Mouse (Mus musculus): Measurements from ENCODE around the gene Icam2. TPM values are rescaled to one million over a fixed set of nuclear protein-coding genes. Genes with fewer than 3 reads are reported as not detected.
A peak's percentile ranks its signal among the peaks of the same experiment; 100 is the strongest.
"Not testable (repeated sequence)": the region's sequence is repeated elsewhere in the genome, so short reads cannot be mapped to it uniquely, and the experiment has no call there.

The Icam2 gene
- 1 to 10 TPM; 3.1 to 4.1 TPM for total RNA-seq (2021)

- intact Hi-C loops (cut with DNase I): no loop called here
- DNase-seq (ENCODE audit: low spot score in 2 of 2): no peak
Observed at GRCm38 (mm10) chr11:106387791-106388216, at the start of gene Icam2. Gene Icam2, minus strand, starts transcription at chr11:106388075.

- intact Hi-C loops (cut with DNase I): no loop called here
- no peak for DNase-seq (ENCODE audit: low spot score in 2 of 2)
Observed at GRCm38 (mm10) chr11:106437543-106437942, 49.7 kb upstream of the Icam2 start.

GRCm38 (mm10) chr11:106437039-106437438, 49.2 kb upstream of the Icam2 start:
- intact Hi-C loops (cut with DNase I): no loop called here
- DNase-seq (ENCODE audit: low spot score in 2 of 2): no peak

GRCm38 (mm10) chr11:106430392-106430791, 42.5 kb upstream of the Icam2 start:
- intact Hi-C loops (cut with DNase I): no loop called here
- no peak for DNase-seq (ENCODE audit: low spot score in 2 of 2)

- intact Hi-C loops (cut with DNase I): no loop called here
- DNase-seq (ENCODE audit: low spot score in 2 of 2): no peak
Observed at GRCm38 (mm10) chr11:106429689-106430088, 41.8 kb upstream of the Icam2 start.

- intact Hi-C loops (cut with DNase I): no loop called here
Observed at GRCm38 (mm10) chr11:106428556-106428955, 40.7 kb upstream of the Icam2 start.

GRCm38 (mm10) chr11:106428106-106428505, 40.2 kb upstream of the Icam2 start:
- intact Hi-C loops (cut with DNase I): no loop called here
- DNase-seq (ENCODE audit: low spot score in 2 of 2): no peak

More at GRCm38 (mm10) chr11:106428556-106428955, 40.7 kb upstream of the Icam2 start:
- no peak for DNase-seq (ENCODE audit: low spot score in 2 of 2)

- intact Hi-C loops (cut with DNase I): no loop called here
- no peak for DNase-seq (ENCODE audit: low spot score in 2 of 2)
Observed at GRCm38 (mm10) chr11:106426447-106426846, 38.6 kb upstream of the Icam2 start.

- DNase-seq (ENCODE audit: low spot score in 2 of 2): no peak
- intact Hi-C loops (cut with DNase I): no loop called here
Observed at GRCm38 (mm10) chr11:106425201-106425600, 37.3 kb upstream of the Icam2 start.

- DNase-seq (ENCODE audit: low spot score in 2 of 2): no peak
- intact Hi-C loops (cut with DNase I): loop anchor here (2.0 to 10.0 kb wide), 2 partner anchors 71 to 325 kb away; no protein-coding TSS in a partner anchor
Observed at GRCm38 (mm10) chr11:106419262-106420102, 31.6 kb upstream of the Icam2 start.

- intact Hi-C loops (cut with DNase I): loop anchor here (1.0 to 10.0 kb wide), 3 partner anchors 72 to 326 kb away; no protein-coding TSS in a partner anchor
- DNase-seq (ENCODE audit: low spot score in 2 of 2): peak; percentile 74 to 80
Observed at GRCm38 (mm10) chr11:106418622-106419196, 30.8 kb upstream of the Icam2 start.

- intact Hi-C loops (cut with DNase I): loop anchor here (1.0 to 10.0 kb wide), 3 partner anchors 73 to 327 kb away; no protein-coding TSS in a partner anchor
Observed at GRCm38 (mm10) chr11:106417860-106418259, 30.0 kb upstream of the Icam2 start.

GRCm38 (mm10) chr11:106416331-106416730, 28.5 kb upstream of the Icam2 start:
- intact Hi-C loops (cut with DNase I): loop anchor here (10.0 kb wide), 1 partner anchor 328 kb away; no protein-coding TSS in a partner anchor
- no peak for DNase-seq (ENCODE audit: low spot score in 2 of 2)

More at GRCm38 (mm10) chr11:106417860-106418259, 30.0 kb upstream of the Icam2 start:
- DNase-seq (ENCODE audit: low spot score in 2 of 2): no peak

GRCm38 (mm10) chr11:106412641-106413360, 24.9 kb upstream of the Icam2 start:
- intact Hi-C loops (cut with DNase I): loop anchor here (10.0 kb wide), 1 partner anchor 332 kb away; no protein-coding TSS in a partner anchor
- no peak for DNase-seq (ENCODE audit: low spot score in 2 of 2)

GRCm38 (mm10) chr11:106411157-106411556, 23.3 kb upstream of the Icam2 start:
- intact Hi-C loops (cut with DNase I): loop anchor here (10.0 kb wide), 1 partner anchor 334 kb away; no protein-coding TSS in a partner anchor
- DNase-seq (ENCODE audit: low spot score in 2 of 2): no peak

GRCm38 (mm10) chr11:106410507-106410906, 22.6 kb upstream of the Icam2 start:
- intact Hi-C loops (cut with DNase I): loop anchor here (10.0 kb wide), 1 partner anchor 334 kb away; no protein-coding TSS in a partner anchor

GRCm38 (mm10) chr11:106410011-106410410, 22.1 kb upstream of the Icam2 start:
- intact Hi-C loops (cut with DNase I): loop anchor here (10.0 kb wide), 1 partner anchor 335 kb away; no protein-coding TSS in a partner anchor
- no peak for DNase-seq (ENCODE audit: low spot score in 2 of 2)

More at GRCm38 (mm10) chr11:106410507-106410906, 22.6 kb upstream of the Icam2 start:
- no peak for DNase-seq (ENCODE audit: low spot score in 2 of 2)

GRCm38 (mm10) chr11:106398481-106398880, 10.6 kb upstream of the Icam2 start:
- no peak for DNase-seq (ENCODE audit: low spot score in 2 of 2)
- intact Hi-C loops (cut with DNase I): no loop called here

GRCm38 (mm10) chr11:106397656-106398055, 9.8 kb upstream of the Icam2 start:
- intact Hi-C loops (cut with DNase I): no loop called here

GRCm38 (mm10) chr11:106394055-106394454, 6.2 kb upstream of the Icam2 start:
- intact Hi-C loops (cut with DNase I); DNase-seq (ENCODE audit: low spot score in 2 of 2): not testable (repeated sequence)

More at GRCm38 (mm10) chr11:106397656-106398055, 9.8 kb upstream of the Icam2 start:
- no peak for DNase-seq (ENCODE audit: low spot score in 2 of 2)

Measured in left cerebral cortex, postnatal 36 days (tissue).